Mouse (Mus musculus) heart, postnatal 10 days (tissue): ENCODE measurements at regions not wholly inside any gene's neighbourhood (a gene's known extent, or its start where the extent isn't known, plus 50 kb on each side); places are given as distances from the start of the nearest gene placed in this dataset.

Experiments
- DNase-seq, 2 experiments: peaks; one replicate each; pipeline ENCODE4 v3.0.0; 2021
- intact Hi-C: fragments of 180-260 bp; cut with DNase I; formaldehyde crosslinking; loops from one replicate; pipeline ENCODE4 v1.15.1; 2025

DNA sequence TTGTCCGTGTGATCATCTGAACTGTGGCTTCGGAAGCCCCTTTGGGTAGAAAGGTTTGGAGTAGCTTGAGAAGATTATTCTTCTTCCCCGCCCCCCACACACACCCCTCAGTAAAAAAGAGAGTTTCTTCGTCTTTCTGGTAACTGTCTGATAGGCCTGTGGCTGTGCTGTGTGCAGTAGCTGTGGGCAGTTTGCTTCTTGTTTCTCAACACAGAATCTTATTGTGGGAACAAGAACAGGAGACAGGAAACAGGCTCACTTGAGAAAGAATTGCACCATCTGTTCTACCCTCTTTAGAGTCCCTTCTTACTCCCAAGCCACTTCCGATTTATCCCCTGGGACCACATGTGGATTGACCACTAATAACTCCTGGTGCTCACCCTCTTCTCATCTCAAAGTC is 140.5 kb downstream of the BC067074 start:
- DNase-seq: no peak
- intact Hi-C loops: loop anchor here (5.0 kb wide), 1 partner anchor 76 kb away; no protein-coding TSS in a partner anchor

GRCm38 (mm10) chr13:113429615-113430014 is 136.7 kb downstream of the BC067074 start:
- DNase-seq: peak in 1 of 2 experiments; percentile 15
- intact Hi-C loops: loop anchor here (5.0 kb wide), 2 partner anchors 72 to 87 kb away; no protein-coding TSS in a partner anchor
